Mouse (Mus musculus) cortical plate, adult 2 months (tissue): Measurements from ENCODE around the gene Rinl.

ENCODE experiments used
- CTCF ChIP-seq: fragments of 200-500 bp; IDR thresholded peaks from 2 replicates; pipeline ENCODE4 v1.5.1; 2011; ENCODE audit warnings: mild to moderate bottlenecking, control low read depth, low read length; ENCODE audit not compliant: insufficient read depth; ENCODE audit errors: extremely low read depth
- POLR2A ChIP-seq: fragments of 200-500 bp; IDR thresholded peaks from 2 replicates; pipeline ENCODE4 v1.6.1; 2011; ENCODE audit warnings: mild to moderate bottlenecking, low read length, control low read depth; ENCODE audit not compliant: insufficient read depth; ENCODE audit errors: extremely low read depth

- TF ChIP-seq POLR2A (peak; percentile 21; the same call in 1 of the 2 replicates), CTCF (no peak)
Observed at GRCm38 (mm10) chr7:28808221-28808941, 19.6 kb downstream of the Rinl start, which contains the start of gene Hnrnpl.
